Mouse (Mus musculus) regulatory T cell (primary cell): ENCODE results near the gene Tirap.

ENCODE experiments used
- in situ Hi-C: fragments of 300-600 bp; cut with MboI, MseI; formaldehyde crosslinking; loops from one replicate; pipeline ENCODE4 v1.15.1; 2025; ENCODE audit warnings: high pct_unique_total_duplicates

The Tirap gene

GRCm38 (mm10) chr9:35192983-35193542, 7.0 kb downstream of the Tirap start:
- in situ Hi-C loops, result no loop called here

- in situ Hi-C loops, result no loop called here
Measured at GRCm38 (mm10) chr9:35188700-35189099, 11.4 kb downstream of the Tirap start.

GRCm38 (mm10) chr9:35187351-35187903, 12.7 kb downstream of the Tirap start:
- in situ Hi-C loops, result no loop called here

GRCm38 (mm10) chr9:35186430-35186829, 13.7 kb downstream of the Tirap start:
- in situ Hi-C loops, result no loop called here

GRCm38 (mm10) chr9:35183359-35183758, 16.7 kb downstream of the Tirap start:
- in situ Hi-C loops, result no loop called here

- in situ Hi-C loops, result no loop called here
Measured at GRCm38 (mm10) chr9:35182832-35183231, 17.3 kb downstream of the Tirap start.

- in situ Hi-C loops, result no loop called here
Measured at GRCm38 (mm10) chr9:35176124-35176659, 23.9 kb downstream of the Tirap start.

GRCm38 (mm10) chr9:35175251-35176123, 24.6 kb downstream of the Tirap start, which contains the start of gene Dcps:
TSS of gene Dcps (minus strand) at chr9:35176061.
- in situ Hi-C loops, result no loop called here

- in situ Hi-C loops, result no loop called here
Measured at GRCm38 (mm10) chr9:35173331-35173730, 26.8 kb downstream of the Tirap start.

- in situ Hi-C loops, result no loop called here
Measured at GRCm38 (mm10) chr9:35170071-35170470, 30.0 kb downstream of the Tirap start.

- in situ Hi-C loops, result no loop called here
Measured at GRCm38 (mm10) chr9:35166798-35167635, 33.1 kb downstream of the Tirap start.

- in situ Hi-C loops, result no loop called here
Measured at GRCm38 (mm10) chr9:35166144-35166797, 33.8 kb downstream of the Tirap start.

GRCm38 (mm10) chr9:35164142-35164874, 35.8 kb downstream of the Tirap start:
- in situ Hi-C loops, result no loop called here

GRCm38 (mm10) chr9:35163011-35163690, 36.9 kb downstream of the Tirap start:
- in situ Hi-C loops, result no loop called here

- in situ Hi-C loops, result no loop called here
Measured at GRCm38 (mm10) chr9:35161721-35162120, 38.4 kb downstream of the Tirap start.

- in situ Hi-C loops, result no loop called here
Measured at GRCm38 (mm10) chr9:35160662-35161061, 39.4 kb downstream of the Tirap start.

GRCm38 (mm10) chr9:35158477-35158876, 41.6 kb downstream of the Tirap start:
- in situ Hi-C loops, result no loop called here

- in situ Hi-C loops, result no loop called here
Measured at GRCm38 (mm10) chr9:35156862-35157261, 43.2 kb downstream of the Tirap start.

- in situ Hi-C loops, result no loop called here
Measured at GRCm38 (mm10) chr9:35156002-35156710, 43.9 kb downstream of the Tirap start.
